Mouse (Mus musculus): ENCODE results near the gene Map2k2.

DNA sequence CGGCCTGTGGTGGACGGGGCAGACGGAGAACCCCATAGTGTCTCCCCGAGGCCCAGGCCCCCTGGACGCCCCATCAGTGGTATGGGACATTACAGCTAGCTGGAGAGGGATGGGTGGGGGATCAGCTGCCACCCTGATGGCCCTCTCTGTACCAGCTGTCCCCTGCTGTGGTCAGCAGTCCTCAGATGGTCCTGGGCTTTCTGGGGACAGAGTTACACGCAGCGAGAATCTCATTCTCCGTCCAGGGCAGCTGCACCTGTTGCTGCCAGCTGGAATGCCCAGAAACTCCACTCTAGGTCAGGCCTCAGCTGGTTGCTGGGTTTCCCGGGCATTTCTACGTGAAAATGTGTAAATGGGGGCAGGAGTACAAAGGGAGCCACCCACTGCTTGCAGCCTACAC, 13.9 kb downstream of the Map2k2 start:
- TF ChIP-seq CTCF (IDR thresholded peaks at IDR 0.05; ENCODE audit: borderline replicate concordance, insufficient read depth, low read length) (no peak), POLR2A (IDR thresholded peaks at IDR 0.05; ENCODE audit: low read depth, low read length) (no peak)
